Mouse (Mus musculus) ovary, postnatal 14 days (tissue): Measurements from ENCODE around the gene Aass.

ENCODE experiments used
- DNase-seq: peaks from one replicate; pipeline ENCODE4 v3.0.0; 2022; ENCODE audit warnings: low spot score

Aass gene

DNA sequence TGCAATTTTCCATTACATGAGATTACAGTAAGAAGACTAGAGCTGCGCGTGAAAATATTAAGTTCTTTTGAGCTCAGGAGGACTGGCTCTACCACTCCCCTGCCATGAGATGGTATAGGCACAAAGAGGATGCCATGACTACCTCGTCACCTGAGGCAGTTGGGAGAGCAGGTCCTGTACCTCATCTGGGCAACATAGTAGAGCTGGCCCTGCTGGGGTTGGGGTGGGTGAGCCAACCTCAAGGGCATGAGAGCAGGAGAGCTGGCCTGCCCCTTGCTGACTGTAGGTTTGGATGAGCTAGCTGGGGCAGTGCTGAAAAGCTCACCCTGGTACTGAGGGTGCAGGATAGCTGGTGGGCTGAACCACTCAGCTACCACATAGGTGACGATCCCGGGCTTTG is 77.1 kb downstream of the Aass start:
- DNase-seq = no peak

DNA sequence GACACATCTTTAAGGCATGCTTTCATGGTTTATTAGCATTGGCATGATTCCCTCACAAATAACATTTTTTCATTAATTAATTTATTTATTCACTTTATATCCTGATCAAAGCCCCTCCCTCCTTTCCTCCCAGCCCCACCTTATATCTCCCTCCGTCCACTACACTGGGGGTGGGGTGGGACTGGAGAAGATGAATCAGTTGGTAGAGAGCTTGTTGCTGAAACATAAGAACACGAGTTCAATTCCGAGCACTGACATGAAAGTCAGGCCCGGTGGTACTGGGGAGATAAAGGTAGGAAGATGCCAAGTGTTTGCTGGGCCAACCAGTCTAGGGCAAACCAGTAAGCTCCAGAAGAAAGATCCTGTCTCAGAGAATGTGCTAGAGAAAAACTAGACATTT is 84.0 kb downstream of the Aass start:
- no peak for DNase-seq

DNA sequence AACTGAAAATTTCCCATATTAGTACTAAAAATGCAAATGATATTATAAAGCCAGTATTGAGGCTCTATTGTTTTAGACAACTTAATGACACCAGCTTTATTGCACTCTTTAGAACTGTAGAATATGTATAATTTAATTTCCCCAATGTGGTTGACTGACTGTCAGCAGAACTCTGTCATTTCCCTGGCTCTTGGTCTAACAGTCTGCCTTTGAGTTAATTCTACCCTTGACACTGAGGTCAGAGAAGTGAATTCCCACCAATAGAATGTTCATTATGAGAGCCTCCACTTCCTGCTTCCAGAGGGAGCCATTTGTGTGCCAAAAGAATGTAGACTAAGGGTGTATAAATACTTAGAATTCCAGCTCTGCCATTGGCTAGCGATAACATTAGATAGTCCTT is 104.5 kb downstream of the Aass start:
- no peak for DNase-seq
